Mouse (Mus musculus) layer of hippocampus, postnatal 36 days (tissue): ENCODE measurements around the gene Gm20765. TPM values are rescaled to one million over a fixed set of nuclear protein-coding genes. Genes with fewer than 3 reads are reported as not detected.
"Not testable (repeated sequence)": the region's sequence is repeated elsewhere in the genome, so short reads cannot be mapped to it uniquely, and the experiment has no call there.

Experiments
- DNase-seq, 2 experiments: peaks; one replicate each; pipeline ENCODE4 v3.0.0; 2022
- total RNA-seq, 2 experiments: library from RNA; stranded (reverse); gene quantifications; 2 replicates each; pipeline ENCODE4 v1.2.3; 2021

Gm20765 gene
- total RNA-seq = not detected

DNA sequence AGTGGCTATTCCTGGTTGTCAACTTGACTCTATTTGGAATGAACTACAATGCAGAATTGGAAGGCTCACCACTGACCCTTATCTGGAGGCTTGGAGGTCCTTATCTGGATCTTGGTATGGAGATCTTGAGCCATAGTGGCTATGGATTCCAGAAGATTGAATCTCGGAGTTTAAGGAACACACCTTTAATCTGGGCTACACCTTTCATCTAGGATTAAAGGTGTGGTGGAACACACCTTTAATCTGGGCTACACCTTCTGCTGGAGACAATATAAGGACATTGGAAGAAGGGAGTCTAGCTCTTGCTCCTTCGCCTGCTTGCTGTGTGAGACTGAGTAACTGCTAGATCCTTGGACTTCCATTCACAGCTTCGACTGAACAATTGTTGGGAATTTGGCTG is at the start of gene Gm20765:
Gene Gm20765, plus strand, starts transcription at position 301 of the 400 bp plus-strand sequence.
- DNase-seq = not testable (repeated sequence)

- not testable (repeated sequence) for DNase-seq
Observed at GRCm38 (mm10) chr10:104142687-104143086, 42.6 kb upstream of the Gm20765 start, which contains the start of gene Gm21293. Gene Gm21293, plus strand, starts transcription at chr10:104142987.

GRCm38 (mm10) chr10:104151197-104151596 is 34.1 kb upstream of the Gm20765 start, which contains the start of gene Gm6763:
Gene Gm6763, plus strand, starts transcription at chr10:104151497.
- not testable (repeated sequence) for DNase-seq

DNA sequence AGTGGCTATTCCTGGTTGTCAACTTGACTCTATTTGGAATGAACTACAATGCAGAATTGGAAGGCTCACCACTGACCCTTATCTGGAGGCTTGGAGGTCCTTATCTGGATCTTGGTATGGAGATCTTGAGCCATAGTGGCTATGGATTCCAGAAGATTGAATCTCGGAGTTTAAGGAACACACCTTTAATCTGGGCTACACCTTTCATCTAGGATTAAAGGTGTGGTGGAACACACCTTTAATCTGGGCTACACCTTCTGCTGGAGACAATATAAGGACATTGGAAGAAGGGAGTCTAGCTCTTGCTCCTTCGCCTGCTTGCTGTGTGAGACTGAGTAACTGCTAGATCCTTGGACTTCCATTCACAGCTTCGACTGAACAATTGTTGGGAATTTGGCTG is 25.6 kb upstream of the Gm20765 start, which contains the start of gene Gm8764:
Gene Gm8764, plus strand, starts transcription at position 301 of the 400 bp plus-strand sequence.
- DNase-seq = not testable (repeated sequence)

DNA sequence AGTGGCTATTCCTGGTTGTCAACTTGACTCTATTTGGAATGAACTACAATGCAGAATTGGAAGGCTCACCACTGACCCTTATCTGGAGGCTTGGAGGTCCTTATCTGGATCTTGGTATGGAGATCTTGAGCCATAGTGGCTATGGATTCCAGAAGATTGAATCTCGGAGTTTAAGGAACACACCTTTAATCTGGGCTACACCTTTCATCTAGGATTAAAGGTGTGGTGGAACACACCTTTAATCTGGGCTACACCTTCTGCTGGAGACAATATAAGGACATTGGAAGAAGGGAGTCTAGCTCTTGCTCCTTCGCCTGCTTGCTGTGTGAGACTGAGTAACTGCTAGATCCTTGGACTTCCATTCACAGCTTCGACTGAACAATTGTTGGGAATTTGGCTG is 17.1 kb upstream of the Gm20765 start, which contains the start of gene Gm21304:
Gene Gm21304, plus strand, starts transcription at position 301 of the 400 bp plus-strand sequence.
- not testable (repeated sequence) for DNase-seq

DNA sequence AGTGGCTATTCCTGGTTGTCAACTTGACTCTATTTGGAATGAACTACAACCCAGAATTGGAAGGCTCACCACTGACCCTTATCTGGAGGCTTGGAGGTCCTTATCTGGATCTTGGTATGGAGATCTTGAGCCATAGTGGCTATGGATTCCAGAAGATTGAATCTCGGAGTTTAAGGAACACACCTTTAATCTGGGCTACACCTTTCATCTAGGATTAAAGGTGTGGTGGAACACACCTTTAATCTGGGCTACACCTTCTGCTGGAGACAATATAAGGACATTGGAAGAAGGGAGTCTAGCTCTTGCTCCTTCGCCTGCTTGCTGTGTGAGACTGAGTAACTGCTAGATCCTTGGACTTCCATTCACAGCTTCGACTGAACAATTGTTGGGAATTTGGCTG is 8.6 kb upstream of the Gm20765 start, which contains the start of gene Gm21312:
Gene Gm21312, plus strand, starts transcription at position 301 of the 400 bp plus-strand sequence.
- DNase-seq = not testable (repeated sequence)

DNA sequence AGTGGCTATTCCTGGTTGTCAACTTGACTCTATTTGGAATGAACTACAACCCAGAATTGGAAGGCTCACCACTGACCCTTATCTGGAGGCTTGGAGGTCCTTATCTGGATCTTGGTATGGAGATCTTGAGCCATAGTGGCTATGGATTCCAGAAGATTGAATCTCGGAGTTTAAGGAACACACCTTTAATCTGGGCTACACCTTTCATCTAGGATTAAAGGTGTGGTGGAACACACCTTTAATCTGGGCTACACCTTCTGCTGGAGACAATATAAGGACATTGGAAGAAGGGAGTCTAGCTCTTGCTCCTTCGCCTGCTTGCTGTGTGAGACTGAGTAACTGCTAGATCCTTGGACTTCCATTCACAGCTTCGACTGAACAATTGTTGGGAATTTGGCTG is 8.4 kb downstream of the Gm20765 start, which contains the start of gene Gm4340:
Gene Gm4340, plus strand, starts transcription at position 301 of the 400 bp plus-strand sequence.
- DNase-seq = not testable (repeated sequence)

- DNase-seq = no peak
Observed at GRCm38 (mm10) chr10:104209655-104210054, 24.3 kb downstream of the Gm20765 start.

GRCm38 (mm10) chr10:104210268-104210990 is 25.1 kb downstream of the Gm20765 start:
- no peak for DNase-seq

DNA sequence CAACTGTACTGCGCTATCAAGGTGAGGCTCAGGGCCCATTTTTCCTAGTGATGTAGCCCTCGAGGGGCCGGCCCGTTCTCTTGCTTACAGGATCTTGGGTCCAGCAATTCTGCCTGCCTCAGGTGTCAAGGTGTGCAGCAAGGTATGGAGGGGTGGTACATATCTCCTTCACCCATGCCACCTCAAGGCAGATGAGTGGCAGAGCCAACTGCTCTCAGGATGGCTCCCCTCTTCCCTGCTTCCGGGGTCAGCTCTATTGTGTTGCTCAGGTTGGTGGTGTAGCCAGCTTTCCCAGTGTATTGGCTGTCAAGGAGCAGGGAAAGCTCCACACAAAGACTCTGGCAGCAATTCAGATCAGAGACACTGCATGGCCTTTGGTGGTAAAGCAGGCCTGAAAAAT is 29.2 kb downstream of the Gm20765 start:
- no peak for DNase-seq

DNA sequence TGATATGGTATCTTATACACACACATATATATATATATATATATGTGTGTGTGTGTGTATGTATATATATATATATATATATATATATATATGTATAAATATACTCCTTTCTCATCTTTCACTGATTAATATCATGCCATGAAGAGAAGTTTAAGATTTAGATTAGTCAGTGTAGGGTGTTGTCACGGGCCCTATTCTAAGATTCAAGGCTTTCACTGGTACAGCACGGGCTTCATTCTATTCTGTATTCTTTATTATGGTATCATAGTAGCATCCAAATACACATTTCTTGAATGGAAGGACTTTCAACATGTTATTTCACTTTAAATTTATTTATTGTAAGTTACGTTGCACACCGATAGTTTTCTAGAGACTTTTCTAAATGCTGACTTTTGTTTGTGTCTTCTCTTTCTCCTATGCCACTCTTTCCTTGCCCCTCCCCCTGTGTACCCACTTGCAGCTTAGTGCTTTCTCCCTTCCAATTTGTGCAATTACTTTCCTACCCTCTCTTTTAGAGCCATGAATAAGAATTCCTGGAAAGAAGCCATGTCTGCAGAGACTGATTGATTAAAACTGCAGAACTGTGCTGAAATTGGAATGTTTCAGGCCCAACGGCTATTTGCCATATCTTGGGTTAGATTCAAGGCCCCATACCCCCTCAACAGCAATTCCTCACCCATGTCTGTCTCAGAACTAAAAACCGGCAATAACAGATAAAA is 35.1 kb downstream of the Gm20765 start:
- no peak for DNase-seq

Other genes with a start within 250 kb of the Gm20765 start
- not detected for gene Gm21293, start 42.5 kb upstream of the Gm20765 start, total RNA-seq
- not detected for gene Gm6763, start 34.0 kb upstream of the Gm20765 start, total RNA-seq
- not detected for gene Gm8764, start 25.5 kb upstream of the Gm20765 start, total RNA-seq
- gene Gm21304, start 17.0 kb upstream of the Gm20765 start, total RNA-seq = not detected
- not detected for gene Gm21312, start 8.5 kb upstream of the Gm20765 start, total RNA-seq
- gene Gm4340, start 8.5 kb downstream of the Gm20765 start, total RNA-seq = not detected